Mouse (Mus musculus) T-cell, adult 2 months (primary cell): Measurements from ENCODE around the gene Csrp2.

Experiments used
- DNase-seq: peaks from one replicate; pipeline ENCODE4 v3.0.0; 2022; ENCODE audit warnings: low spot score

The Csrp2 gene

GRCm38 (mm10) chr10:110931161-110931912 lies 11.7 kb downstream of the Csrp2 start:
- no peak for DNase-seq

- peak; percentile 66 for DNase-seq
Observed at GRCm38 (mm10) chr10:110931913-110932560, 12.4 kb downstream of the Csrp2 start.

GRCm38 (mm10) chr10:110933584-110933983 lies 14.0 kb downstream of the Csrp2 start:
- DNase-seq = no peak

- no peak for DNase-seq
Observed at GRCm38 (mm10) chr10:110935081-110935480, 15.5 kb downstream of the Csrp2 start.

- DNase-seq = no peak
Observed at GRCm38 (mm10) chr10:110935669-110936068, 16.1 kb downstream of the Csrp2 start.

GRCm38 (mm10) chr10:110938361-110938760 lies 18.8 kb downstream of the Csrp2 start:
- DNase-seq = no peak

GRCm38 (mm10) chr10:110938841-110939549 lies 19.4 kb downstream of the Csrp2 start:
- DNase-seq = no peak

GRCm38 (mm10) chr10:110939717-110940116 lies 20.1 kb downstream of the Csrp2 start:
- no peak for DNase-seq

GRCm38 (mm10) chr10:110940740-110941398 lies 21.3 kb downstream of the Csrp2 start:
- no peak for DNase-seq

GRCm38 (mm10) chr10:110941968-110942367 lies 22.4 kb downstream of the Csrp2 start:
- no peak for DNase-seq

- DNase-seq = no peak
Observed at GRCm38 (mm10) chr10:110942806-110943205, 23.2 kb downstream of the Csrp2 start.

GRCm38 (mm10) chr10:110944175-110944574 lies 24.6 kb downstream of the Csrp2 start:
- DNase-seq = no peak

GRCm38 (mm10) chr10:110945966-110946365 lies 26.4 kb downstream of the Csrp2 start:
- no peak for DNase-seq

GRCm38 (mm10) chr10:110947574-110947973 lies 28.0 kb downstream of the Csrp2 start:
- DNase-seq = no peak

GRCm38 (mm10) chr10:110951112-110951511 lies 31.5 kb downstream of the Csrp2 start:
- DNase-seq = no peak

- DNase-seq = no peak
Observed at GRCm38 (mm10) chr10:110951748-110952147, 32.2 kb downstream of the Csrp2 start.

GRCm38 (mm10) chr10:110952271-110952670 lies 32.7 kb downstream of the Csrp2 start:
- DNase-seq = no peak

GRCm38 (mm10) chr10:110952937-110953451 lies 33.4 kb downstream of the Csrp2 start:
- no peak for DNase-seq

GRCm38 (mm10) chr10:110958879-110959278 lies 39.3 kb downstream of the Csrp2 start:
- no peak for DNase-seq

GRCm38 (mm10) chr10:110959781-110960180 lies 40.2 kb downstream of the Csrp2 start:
- no peak for DNase-seq

GRCm38 (mm10) chr10:110960841-110961240 lies 41.3 kb downstream of the Csrp2 start:
- DNase-seq = no peak

- no peak for DNase-seq
Observed at GRCm38 (mm10) chr10:110962172-110962571, 42.6 kb downstream of the Csrp2 start.
